Mouse (Mus musculus) midbrain, embryonic 13.5 days (tissue): ENCODE measurements around the gene Wrap53. TPM values are rescaled to one million over a fixed set of nuclear protein-coding genes. Genes with fewer than 3 reads are reported as not detected.
A peak's percentile ranks its signal among the peaks of the same experiment; 100 is the strongest.
"Not testable (repeated sequence)": the region's sequence is repeated elsewhere in the genome, so short reads cannot be mapped to it uniquely, and the experiment has no call there.

ENCODE experiments used
- ATAC-seq: fragments of 200-750 bp; cut with Nextera tagmentation; 2 replicates; pipeline ENCODE4 v1.8.0; 2017; ENCODE audit warnings: mild to moderate bottlenecking, moderate TSS enrichment, moderate library complexity
- H3K27ac ChIP-seq: fragments of 300-500 bp; sonication (generic); 2 replicates; pipeline ENCODE4 v1.5.1; 2015; ENCODE audit warnings: inconsistent platforms, mild to moderate bottlenecking, moderate library complexity
- H3K27me3 ChIP-seq: fragments of 300-500 bp; sonication (generic); 2 replicates; pipeline ENCODE4 v1.6.1; 2015; ENCODE audit warnings: mild to moderate bottlenecking, inconsistent platforms
- H3K36me3 ChIP-seq: fragments of 300-500 bp; sonication (generic); 2 replicates; pipeline ENCODE4 v1.6.1; 2015; ENCODE audit warnings: mild to moderate bottlenecking, inconsistent platforms
- H3K4me1 ChIP-seq: fragments of 300-500 bp; sonication (generic); replicated peaks from 2 replicates; pipeline ENCODE4 v1.6.1; 2015; ENCODE audit warnings: inconsistent platforms
- H3K4me2 ChIP-seq: fragments of 300-500 bp; sonication (generic); replicated peaks from 2 replicates; pipeline ENCODE4 v1.6.1; 2015; ENCODE audit warnings: moderate library complexity, mild to moderate bottlenecking, inconsistent platforms
- H3K4me3 ChIP-seq: fragments of 300-500 bp; sonication (generic); replicated peaks from 2 replicates; pipeline ENCODE4 v1.5.1; 2015; ENCODE audit warnings: mild to moderate bottlenecking, inconsistent platforms
- H3K9ac ChIP-seq: fragments of 300-500 bp; sonication (generic); replicated peaks from 2 replicates; pipeline ENCODE4 v1.6.1; 2015; ENCODE audit warnings: mild to moderate bottlenecking, inconsistent platforms
- H3K9me3 ChIP-seq: fragments of 300-500 bp; sonication (generic); 2 replicates; pipeline ENCODE4 v1.6.1; 2016; ENCODE audit warnings: mild to moderate bottlenecking, inconsistent platforms
- WGBS: fragments of 180-500 bp; shearing (Covaris S2); methylation state at CpG from one replicate; pipeline ENCODE4 v1.1.7; 2015; 5-methylcytosine and 5-hydroxymethylcytosine counted together
- polyA plus RNA-seq: library from polyadenylated mRNA; unstranded; fragments of >200 nt; fragmentation: Nextera tagmentation; extraction: Ambion mirVana; gene quantifications from 2 replicates; pipeline ENCODE4 v1.2.1, GENCODE M21; 2015

The Wrap53 gene
- polyA plus RNA-seq, 1 experiment from 2014 or later = 26.9 TPM

- ATAC-seq = peak; percentile 76
- WGBS = under 1% methylated on average over 44 of the region's 44 CpGs
- peak overlapping the region; percentile 70 for H3K9ac ChIP-seq
- H3K4me1 ChIP-seq = peaks cover 69% of the 10 kb centered on the region
- no peaks in the 10 kb centered on the region for H3K36me3 ChIP-seq
- peak overlapping the region; percentile 93 for H3K27ac ChIP-seq
- no peaks in the 10 kb centered on the region for H3K9me3 ChIP-seq
- peak overlapping the region; percentile 44 for H3K4me3 ChIP-seq
- no peaks in the 10 kb centered on the region; the same call in 1 of the 2 replicates for H3K27me3 ChIP-seq
- H3K4me2 ChIP-seq = peak overlapping the region; percentile 83
Observed at GRCm38 (mm10) chr11:69546423-69547053, 33.5 kb downstream of the Wrap53 start.

- Histone ChIP-seq H3K27ac (peak overlapping the region; percentile 93), H3K4me2 (peak overlapping the region; percentile 83), H3K27me3 (no peaks in the 10 kb centered on the region; the same call in 1 of the 2 replicates), H3K9me3 (no peaks in the 10 kb centered on the region), H3K4me3 (peak overlapping the region; percentile 44), H3K9ac (peak overlapping the region; percentile 70), H3K36me3 (no peaks in the 10 kb centered on the region), H3K4me1 (peaks cover 66% of the 10 kb centered on the region)
- ATAC-seq = peak; percentile 19
- 11% methylated on average over 7 of the region's 7 CpGs for WGBS
Observed at GRCm38 (mm10) chr11:69545957-69546356, 34.1 kb downstream of the Wrap53 start.

GRCm38 (mm10) chr11:69543598-69543997 lies 36.5 kb downstream of the Wrap53 start:
- H3K9me3 ChIP-seq = no peaks in the 10 kb centered on the region
- 7% methylated on average over 3 of the region's 3 CpGs for WGBS
- ATAC-seq = no peak
- H3K36me3 ChIP-seq = no peaks in the 10 kb centered on the region
- H3K4me1 ChIP-seq = peaks cover 49% of the 10 kb centered on the region
- H3K4me2 ChIP-seq = 0 out of 2 replicates have a peak overlapping the region, but pooled peaks have one; percentile 14
- no peaks in the 10 kb centered on the region for H3K27me3 ChIP-seq
- peak overlapping the region; percentile 72 for H3K27ac ChIP-seq
- no peak overlapping the region for H3K9ac ChIP-seq
- no peak overlapping the region for H3K4me3 ChIP-seq

- ATAC-seq, H3K9me3 ChIP-seq, H3K27ac ChIP-seq, H3K9ac ChIP-seq, H3K36me3 ChIP-seq, H3K4me2 ChIP-seq, H3K4me3 ChIP-seq, H3K27me3 ChIP-seq: not testable (repeated sequence)
- H3K4me1 ChIP-seq = peaks cover 31% of the 10 kb centered on the region
- WGBS = 95% methylated on average over 1 of the region's 3 CpGs
Observed at GRCm38 (mm10) chr11:69541741-69542140, 38.3 kb downstream of the Wrap53 start.

GRCm38 (mm10) chr11:69540700-69541099 lies 39.4 kb downstream of the Wrap53 start:
- no peak overlapping the region for H3K9ac ChIP-seq
- H3K4me1 ChIP-seq = peaks cover 20% of the 10 kb centered on the region

GRCm38 (mm10) chr11:69534990-69535389 lies 45.1 kb downstream of the Wrap53 start:
- Histone ChIP-seq H3K9me3 (no peaks in the 10 kb centered on the region), H3K4me2 (no peak overlapping the region), H3K9ac (no peak overlapping the region), H3K4me1 (no peaks in the 10 kb centered on the region), H3K27ac (no peak overlapping the region), H3K27me3 (no peaks in the 10 kb centered on the region), H3K4me3 (no peak overlapping the region), H3K36me3 (no peaks in the 10 kb centered on the region)
- no peak for ATAC-seq
- WGBS = 74% methylated on average over 1 of the region's 1 CpGs

More at GRCm38 (mm10) chr11:69540700-69541099, 39.4 kb downstream of the Wrap53 start:
- H3K4me3 ChIP-seq = no peak overlapping the region
- ATAC-seq = no peak
- H3K27ac ChIP-seq = no peak overlapping the region
- WGBS = 96% methylated on average over 2 of the region's 2 CpGs
- no peak overlapping the region for H3K4me2 ChIP-seq
- no peaks in the 10 kb centered on the region for H3K36me3 ChIP-seq
- H3K27me3 ChIP-seq = no peaks in the 10 kb centered on the region
- H3K9me3 ChIP-seq = no peaks in the 10 kb centered on the region

GRCm38 (mm10) chr11:69532480-69533150 lies 47.4 kb downstream of the Wrap53 start:
- Histone ChIP-seq H3K9ac (no peak overlapping the region), H3K4me3 (no peak overlapping the region), H3K27ac (no peak overlapping the region), H3K4me1 (peaks cover 6% of the 10 kb centered on the region), H3K36me3 (0 out of 2 replicates have a peak, but pooled peaks cover 3% of the 10 kb centered on the region), H3K27me3 (no peaks in the 10 kb centered on the region), H3K9me3 (no peaks in the 10 kb centered on the region), H3K4me2 (no peak overlapping the region)
- ATAC-seq = no peak
- WGBS = 89% methylated on average over 7 of the region's 7 CpGs

GRCm38 (mm10) chr11:69530755-69531154 lies 49.3 kb downstream of the Wrap53 start:
- H3K36me3 ChIP-seq, H3K4me2 ChIP-seq, H3K9me3 ChIP-seq, ATAC-seq, H3K9ac ChIP-seq, H3K4me3 ChIP-seq, H3K27me3 ChIP-seq, H3K27ac ChIP-seq: not testable (repeated sequence)
- H3K4me1 ChIP-seq = peaks cover 23% of the 10 kb centered on the region
- WGBS = 90% methylated on average over 6 of the region's 6 CpGs

- not testable (repeated sequence) for H3K27me3 ChIP-seq, H3K36me3 ChIP-seq, H3K27ac ChIP-seq, H3K9ac ChIP-seq, H3K4me2 ChIP-seq, H3K4me3 ChIP-seq, ATAC-seq, H3K9me3 ChIP-seq
- 93% methylated on average over 3 of the region's 3 CpGs for WGBS
- peaks cover 23% of the 10 kb centered on the region for H3K4me1 ChIP-seq
Observed at GRCm38 (mm10) chr11:69530281-69530680, 49.8 kb downstream of the Wrap53 start.

GRCm38 (mm10) chr11:69528031-69528390 lies 52.0 kb downstream of the Wrap53 start:
- H3K4me3 ChIP-seq = no peak overlapping the region
- no peaks in the 10 kb centered on the region for H3K9me3 ChIP-seq
- no peaks in the 10 kb centered on the region for H3K27me3 ChIP-seq
- no peak for ATAC-seq
- WGBS = 63% methylated on average over 4 of the region's 4 CpGs
- peaks cover 23% of the 10 kb centered on the region for H3K4me1 ChIP-seq
- peak overlapping the region; percentile 53 for H3K4me2 ChIP-seq
- H3K9ac ChIP-seq = 0 out of 2 replicates have a peak overlapping the region, but pooled peaks have one; percentile 68
- 0 out of 2 replicates have a peak, but pooled peaks cover 3% of the 10 kb centered on the region for H3K36me3 ChIP-seq
- H3K27ac ChIP-seq = peak overlapping the region; percentile 98

- Histone ChIP-seq H3K27ac (peak overlapping the region; percentile 98), H3K9ac (peak overlapping the region; percentile 68), H3K27me3 (no peaks in the 10 kb centered on the region), H3K9me3 (no peaks in the 10 kb centered on the region), H3K4me2 (peak overlapping the region; percentile 53), H3K4me3 (peak overlapping the region; percentile 25), H3K36me3 (0 out of 2 replicates have a peak, but pooled peaks cover 3% of the 10 kb centered on the region), H3K4me1 (peaks cover 23% of the 10 kb centered on the region)
- peak; percentile 86 for ATAC-seq
- WGBS = 2% methylated on average over 30 of the region's 30 CpGs
Observed at GRCm38 (mm10) chr11:69527098-69528030, 52.7 kb downstream of the Wrap53 start.
